Mouse (Mus musculus) urinary bladder, postnatal 25 days (tissue): Measurements from ENCODE around the gene Gm14139.
A peak's percentile ranks its signal among the peaks of the same experiment; 100 is the strongest.
"Not testable (repeated sequence)": the region's sequence is repeated elsewhere in the genome, so short reads cannot be mapped to it uniquely, and the experiment has no call there.

Experiments
- DNase-seq: peaks from one replicate; pipeline ENCODE4 v3.0.0; 2022; ENCODE audit warnings: low spot score

Gm14139 gene

DNA sequence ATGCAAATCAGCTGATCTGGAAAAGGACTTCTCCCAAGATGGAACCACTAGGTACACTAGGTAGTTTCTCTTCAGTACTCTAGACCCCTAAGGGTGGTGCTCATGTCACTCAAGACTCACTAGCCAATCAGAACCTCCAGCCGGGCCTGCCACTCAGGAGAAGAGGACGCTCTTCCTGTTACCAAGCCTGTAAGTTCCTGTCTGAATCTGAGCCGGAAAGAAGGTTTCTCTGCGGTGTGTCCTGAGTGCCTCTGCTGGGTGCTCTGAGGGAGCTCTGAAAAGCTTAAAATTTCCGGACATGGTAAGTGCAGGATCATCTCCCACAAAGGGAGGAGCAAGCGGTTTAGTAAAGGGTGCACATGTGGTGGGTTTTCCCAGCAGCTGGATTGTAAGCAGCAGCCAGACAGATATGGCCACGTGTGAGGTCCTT lies at the start of gene Gm14139:
TSS of gene Gm14139 (plus strand) at position 186 of the 430 bp plus-strand sequence.
- not testable (repeated sequence) for DNase-seq

DNA sequence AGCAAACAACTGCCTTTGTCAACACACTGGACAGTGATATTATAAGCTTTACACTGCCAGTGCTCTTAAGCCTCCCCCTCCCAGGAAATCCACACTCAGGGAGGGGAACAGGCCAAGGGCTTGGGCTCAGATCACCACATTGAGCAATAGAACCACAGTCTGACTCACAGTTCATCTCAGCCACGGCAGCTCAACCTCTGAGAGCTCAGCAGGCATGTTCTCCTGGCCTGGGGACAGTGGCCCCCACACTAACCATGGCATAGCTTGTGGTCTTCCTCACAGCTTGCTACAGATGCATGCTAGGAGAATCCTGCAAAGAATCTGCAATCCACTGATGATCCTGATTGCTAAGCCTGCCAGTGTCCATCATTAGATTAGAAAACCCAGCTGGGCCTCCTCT lies 49.6 kb upstream of the Gm14139 start:
- DNase-seq, result not testable (repeated sequence)

- no peak for DNase-seq
Measured at GRCm38 (mm10) chr2:150132773-150133172, 48.8 kb upstream of the Gm14139 start.

- peak; percentile 62 for DNase-seq
Measured at GRCm38 (mm10) chr2:150136435-150136897, 45.1 kb upstream of the Gm14139 start, which contains the start of gene Zfp120. Gene Zfp120, minus strand, starts transcription at chr2:150136708.

GRCm38 (mm10) chr2:150166703-150167102 lies 14.9 kb upstream of the Gm14139 start:
- DNase-seq, result no peak

- DNase-seq, result no peak
Measured at GRCm38 (mm10) chr2:150173833-150174232, 7.7 kb upstream of the Gm14139 start.

DNA sequence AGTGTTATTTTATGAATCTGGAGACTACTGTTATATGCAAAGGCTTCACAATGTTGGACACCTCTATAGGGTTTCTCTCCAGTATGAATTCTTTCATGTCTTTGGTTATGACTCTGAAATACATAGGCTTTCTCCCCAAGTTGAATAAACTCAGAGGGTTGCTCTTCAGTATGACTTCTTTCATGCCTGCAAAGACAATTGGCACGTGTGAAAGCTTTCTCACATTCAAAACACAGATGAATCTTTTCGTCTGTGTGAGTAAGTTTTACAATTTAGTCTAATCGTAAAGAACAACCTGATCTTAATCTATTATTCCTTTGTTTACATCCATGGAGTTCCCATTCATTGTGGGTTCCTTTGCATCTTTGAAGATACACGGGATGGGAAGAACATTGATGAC lies 2.0 kb upstream of the Gm14139 start, which contains the start of gene Gm10770:
TSS of gene Gm10770 (minus strand) at position 101 of the 400 bp plus-strand sequence.
- not testable (repeated sequence) for DNase-seq

- DNase-seq, result not testable (repeated sequence)
Measured at GRCm38 (mm10) chr2:150181046-150181445, 509 bp upstream of the Gm14139 start.

GRCm38 (mm10) chr2:150217600-150218362 lies 36.2 kb downstream of the Gm14139 start, which contains the start of gene Zfp937:
Gene Zfp937, plus strand, starts transcription at chr2:150218073.
- peak; percentile 36 for DNase-seq

DNA sequence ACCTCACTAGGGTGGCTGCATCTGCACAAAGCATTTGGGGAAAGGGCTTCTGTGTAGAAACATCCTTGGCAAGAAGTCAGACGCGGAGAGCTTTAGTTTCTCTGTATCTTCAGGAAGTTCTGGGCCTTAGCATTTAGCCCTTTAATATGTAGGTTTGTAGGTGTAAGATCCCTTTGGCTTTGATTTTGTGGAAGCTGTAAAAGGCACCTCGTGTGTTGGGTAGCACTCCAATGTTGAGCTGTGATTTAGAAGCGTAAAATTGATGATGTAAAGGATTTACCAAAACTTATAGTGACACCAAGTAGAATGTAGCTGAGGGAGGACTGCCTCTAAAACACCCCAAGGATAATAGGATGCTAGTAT lies 36.8 kb downstream of the Gm14139 start:
- not testable (repeated sequence) for DNase-seq

GRCm38 (mm10) chr2:150223263-150223662 lies 41.7 kb downstream of the Gm14139 start:
- DNase-seq, result not testable (repeated sequence)
